Mouse (Mus musculus) embryonic facial prominence, embryonic 15.5 days (tissue): ENCODE measurements around the gene Arrdc5. TPM values are rescaled to one million over a fixed set of nuclear protein-coding genes. Genes with fewer than 3 reads are reported as not detected.

Source experiments
- ATAC-seq: fragments of 200-750 bp; cut with Nextera tagmentation; 2 replicates; pipeline ENCODE4 v1.8.0; 2017; ENCODE audit warnings: low read depth, moderate TSS enrichment; ENCODE audit not compliant: insufficient number of reproducible peaks, low FRiP score, low TSS enrichment
- H3K27ac ChIP-seq: fragments of 300-500 bp; sonication (generic); replicated peaks from 2 replicates; pipeline ENCODE4 v1.5.1; 2015; ENCODE audit warnings: mild to moderate bottlenecking, inconsistent platforms
- H3K27me3 ChIP-seq: fragments of 300-500 bp; sonication (generic); 2 replicates; pipeline ENCODE4 v1.6.1; 2015; ENCODE audit warnings: inconsistent platforms
- H3K36me3 ChIP-seq: fragments of 300-500 bp; sonication (generic); 2 replicates; pipeline ENCODE4 v1.6.1; 2015; ENCODE audit warnings: mild to moderate bottlenecking, inconsistent platforms
- H3K4me1 ChIP-seq: fragments of 300-500 bp; sonication (generic); 2 replicates; pipeline ENCODE4 v1.6.1; 2015; ENCODE audit warnings: inconsistent platforms
- H3K4me2 ChIP-seq: fragments of 300-500 bp; sonication (generic); replicated peaks from 2 replicates; pipeline ENCODE4 v1.6.1; 2015; ENCODE audit warnings: mild to moderate bottlenecking, inconsistent platforms
- H3K4me3 ChIP-seq: fragments of 300-500 bp; sonication (generic); replicated peaks from 2 replicates; pipeline ENCODE4 v1.5.1; 2015; ENCODE audit warnings: mild to moderate bottlenecking, inconsistent platforms
- H3K9ac ChIP-seq: fragments of 300-500 bp; sonication (generic); 2 replicates; pipeline ENCODE4 v1.6.1; 2015; ENCODE audit warnings: inconsistent platforms
- H3K9me3 ChIP-seq: fragments of 300-500 bp; sonication (generic); replicated peaks from 2 replicates; pipeline ENCODE4 v1.6.1; 2016; ENCODE audit warnings: inconsistent platforms
- WGBS: fragments of 180-500 bp; shearing (Covaris S2); methylation state at CpG from one replicate; pipeline ENCODE4 v1.1.7; 2015; 5-methylcytosine and 5-hydroxymethylcytosine counted together
- polyA plus RNA-seq: library from polyadenylated mRNA; unstranded; fragments of >200 nt; fragmentation: Nextera tagmentation; extraction: Ambion mirVana; gene quantifications from 2 replicates; pipeline ENCODE4 v1.2.1, GENCODE M21; 2015

The Arrdc5 gene
- polyA plus RNA-seq, 1 experiment from 2014 or later = not detected

DNA sequence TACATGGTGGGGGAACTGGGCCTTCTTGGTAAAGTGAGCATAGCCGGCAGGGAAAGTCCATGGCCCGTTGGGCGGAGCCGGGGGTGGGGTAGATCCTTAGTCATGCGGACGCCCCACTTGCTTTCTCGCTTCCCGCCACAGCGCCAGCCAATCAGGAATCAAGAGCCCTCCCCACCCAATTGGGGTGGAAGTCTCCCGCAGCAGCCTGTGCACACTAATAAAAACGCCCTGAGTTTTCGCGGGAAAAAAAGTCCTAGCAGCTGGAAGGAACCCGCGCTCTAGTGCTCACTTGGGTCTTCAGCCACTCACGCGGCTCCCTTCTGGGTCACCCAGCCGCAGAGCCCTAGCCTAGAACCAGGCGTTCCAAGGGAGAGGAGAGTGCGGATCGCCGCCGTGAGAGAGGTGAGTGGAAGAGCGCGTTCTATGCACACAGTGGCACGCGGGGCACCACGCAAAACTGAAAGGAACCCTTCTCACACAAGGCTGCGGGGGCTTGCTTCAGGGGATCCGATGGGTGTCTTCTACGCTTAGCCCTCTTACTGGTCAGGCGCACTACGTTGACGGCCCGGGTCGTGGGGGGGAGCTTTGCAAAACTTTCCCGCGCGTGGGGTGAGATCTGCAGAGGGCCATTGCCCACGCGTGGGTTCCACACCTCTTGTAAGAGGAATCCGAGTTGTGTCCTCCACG, 3.2 kb upstream of the Arrdc5 start, which contains the start of gene Uhrf1:
Uhrf1 (plus strand) TSS at position 162 of the 687 bp plus-strand sequence.
- Histone ChIP-seq H3K4me1 (peaks cover 52% of the 10 kb centered on the region), H3K4me3 (peak within 1 kb of the TSS; percentile 77), H3K27ac (peak within 1 kb of the TSS; percentile 89), H3K4me2 (peak within 1 kb of the TSS; percentile 100), H3K9ac (peak within 1 kb of the TSS; percentile 64), H3K36me3 (0 out of 2 replicates have a peak, but pooled peaks cover 5% of the 10 kb centered on the region), H3K9me3 (no peaks in the 10 kb centered on the region), H3K27me3 (no peaks in the 10 kb centered on the region)
- under 1% methylated on average over 43 of the region's 43 CpGs for WGBS
- peak; percentile 79 for ATAC-seq

DNA sequence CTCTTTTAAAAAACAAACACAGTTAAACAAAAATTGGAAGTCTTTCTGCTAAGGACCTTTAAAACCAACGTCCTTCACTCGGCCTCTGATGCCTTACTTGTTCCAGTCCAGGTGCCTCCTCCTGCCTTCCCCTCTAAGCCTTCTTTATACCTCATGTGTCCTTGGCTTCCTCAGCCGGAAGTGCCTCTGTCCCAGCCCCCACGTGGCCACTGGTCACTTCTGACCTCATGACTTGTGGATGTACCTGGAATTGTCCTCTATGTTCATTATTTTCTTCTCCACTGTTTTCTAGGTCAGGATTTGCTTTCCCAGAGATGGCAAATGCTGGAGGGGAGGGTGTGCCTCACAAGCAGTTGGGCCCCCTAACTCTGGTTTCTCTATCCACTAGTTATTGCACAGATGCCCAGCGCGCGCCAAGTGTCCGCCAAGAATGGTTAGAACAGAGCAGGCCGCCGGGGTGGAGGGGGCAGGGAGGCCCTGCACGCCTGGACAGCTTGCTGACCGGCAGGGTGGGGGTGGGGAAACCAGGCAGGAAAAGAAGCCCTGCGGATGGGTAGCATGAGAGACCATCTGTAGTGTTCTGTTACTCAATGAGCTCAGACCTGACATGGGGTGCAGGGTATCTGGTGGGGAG, 2.4 kb upstream of the Arrdc5 start:
- Histone ChIP-seq H3K4me1 (peaks cover 46% of the 10 kb centered on the region), H3K4me2 (peak overlapping the region; percentile 100), H3K9ac (no peak overlapping the region), H3K27ac (no peak overlapping the region), H3K27me3 (no peaks in the 10 kb centered on the region), H3K9me3 (no peaks in the 10 kb centered on the region), H3K4me3 (peak overlapping the region; percentile 77; the same call in 1 of the 2 replicates), H3K36me3 (no peaks in the 10 kb centered on the region)
- ATAC-seq = no peak
- WGBS = 30% methylated on average over 13 of the region's 13 CpGs

DNA sequence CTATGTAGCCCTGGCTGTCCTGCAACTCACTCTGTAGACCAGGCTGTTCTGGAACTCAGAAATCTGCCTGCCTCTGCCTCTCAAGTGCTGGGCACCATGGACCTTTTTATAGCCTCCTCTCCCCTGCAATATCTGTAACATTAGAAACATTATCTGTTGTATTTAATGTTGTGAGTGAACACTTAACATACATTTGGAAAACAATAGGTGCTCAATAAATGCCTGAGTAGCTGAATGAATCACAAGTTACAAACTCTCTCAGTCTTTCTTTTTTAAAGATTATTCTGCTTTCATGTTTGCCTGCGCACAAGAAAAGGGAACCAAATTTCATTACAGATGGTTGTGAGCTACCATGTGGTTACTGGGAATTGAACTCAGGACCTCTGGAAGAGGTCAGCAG, 1.8 kb downstream of the Arrdc5 start:
- Histone ChIP-seq H3K27ac (no peak overlapping the region), H3K27me3 (no peaks in the 10 kb centered on the region), H3K9me3 (no peaks in the 10 kb centered on the region), H3K4me1 (peaks cover 9% of the 10 kb centered on the region), H3K36me3 (no peaks in the 10 kb centered on the region), H3K9ac (no peak overlapping the region), H3K4me2 (no peak overlapping the region), H3K4me3 (no peak overlapping the region)
- 100% methylated on average over 1 of the region's 1 CpGs for WGBS
- ATAC-seq = no peak

DNA sequence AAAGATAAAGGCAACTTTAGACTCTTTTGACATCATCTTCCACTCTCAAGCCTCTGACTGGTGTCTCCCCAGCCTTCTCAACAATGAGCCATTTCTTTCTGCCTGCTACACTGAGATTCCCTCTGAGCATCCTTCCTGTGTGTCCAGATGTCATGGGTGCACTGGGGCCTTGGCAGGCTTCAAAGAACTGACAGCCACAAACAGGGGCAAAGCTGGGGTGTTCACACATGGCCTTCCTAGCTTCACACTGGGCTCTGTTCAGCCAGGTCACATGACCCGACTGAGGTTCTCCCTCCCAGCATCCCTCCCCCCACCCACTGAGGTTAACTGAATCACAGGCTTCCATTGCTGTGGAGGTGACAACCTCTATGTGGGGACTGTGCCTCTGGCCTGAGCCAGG, 3.9 kb downstream of the Arrdc5 start:
- Histone ChIP-seq H3K9me3 (no peaks in the 10 kb centered on the region), H3K27me3 (no peaks in the 10 kb centered on the region), H3K9ac (no peak overlapping the region), H3K36me3 (no peaks in the 10 kb centered on the region), H3K27ac (no peak overlapping the region), H3K4me3 (no peak overlapping the region), H3K4me2 (no peak overlapping the region), H3K4me1 (peaks cover 9% of the 10 kb centered on the region)
- 70% methylated on average over 1 of the region's 1 CpGs for WGBS
- no peak for ATAC-seq

DNA sequence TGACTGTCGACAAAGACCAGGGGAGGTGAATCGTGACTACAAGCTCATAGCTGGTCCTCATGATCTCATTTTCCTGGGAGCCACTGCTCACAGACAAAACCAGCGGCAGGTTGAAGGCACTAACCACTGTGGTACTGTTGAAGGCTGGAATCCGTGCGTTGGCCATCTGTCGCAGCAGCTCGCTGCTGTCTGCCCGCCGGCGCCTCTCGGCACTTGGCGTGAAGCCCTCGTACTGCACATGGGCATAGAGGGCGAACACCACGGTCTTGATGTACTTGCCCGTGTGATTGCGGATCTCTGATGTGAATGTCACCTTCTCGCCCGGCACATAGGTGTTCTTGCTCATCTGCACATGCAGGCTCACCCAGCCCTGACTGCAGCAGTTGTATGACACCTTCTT, 5.8 kb downstream of the Arrdc5 start:
- Histone ChIP-seq H3K27me3 (no peaks in the 10 kb centered on the region), H3K9me3 (no peaks in the 10 kb centered on the region), H3K27ac (no peak overlapping the region), H3K9ac (no peak overlapping the region), H3K36me3 (no peaks in the 10 kb centered on the region), H3K4me1 (peaks cover 22% of the 10 kb centered on the region), H3K4me2 (no peak overlapping the region), H3K4me3 (no peak overlapping the region)
- WGBS = 83% methylated on average over 19 of the region's 19 CpGs
- ATAC-seq = no peak

DNA sequence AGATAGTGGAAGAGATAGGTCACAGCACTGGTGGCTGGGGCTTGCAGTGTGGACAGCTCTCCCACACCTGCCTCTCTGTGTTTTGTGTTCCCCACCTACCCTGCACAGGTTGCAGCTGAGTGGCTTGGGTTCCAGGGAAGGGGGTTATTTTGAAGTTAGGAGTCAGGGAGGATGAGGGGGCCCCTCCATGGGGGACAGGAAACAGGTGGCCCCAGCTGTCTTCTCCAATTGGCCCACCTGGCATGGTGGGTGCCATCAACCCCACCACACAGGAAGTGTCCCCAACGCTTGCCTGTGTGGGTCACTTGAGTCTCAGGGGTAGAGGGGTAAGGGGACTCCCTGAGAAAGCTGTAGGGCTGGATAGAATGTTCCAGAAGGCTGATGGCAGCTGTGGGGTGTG, 6.8 kb downstream of the Arrdc5 start:
- 73% methylated on average over 1 of the region's 1 CpGs for WGBS
- no peak overlapping the region for H3K27ac ChIP-seq
- no peak overlapping the region for H3K4me2 ChIP-seq
- H3K36me3 ChIP-seq = no peaks in the 10 kb centered on the region
- H3K4me1 ChIP-seq = peaks cover 31% of the 10 kb centered on the region
- no peak for ATAC-seq
- no peaks in the 10 kb centered on the region for H3K9me3 ChIP-seq
- H3K27me3 ChIP-seq = no peaks in the 10 kb centered on the region
- H3K9ac ChIP-seq = no peak overlapping the region
- no peak overlapping the region for H3K4me3 ChIP-seq

DNA sequence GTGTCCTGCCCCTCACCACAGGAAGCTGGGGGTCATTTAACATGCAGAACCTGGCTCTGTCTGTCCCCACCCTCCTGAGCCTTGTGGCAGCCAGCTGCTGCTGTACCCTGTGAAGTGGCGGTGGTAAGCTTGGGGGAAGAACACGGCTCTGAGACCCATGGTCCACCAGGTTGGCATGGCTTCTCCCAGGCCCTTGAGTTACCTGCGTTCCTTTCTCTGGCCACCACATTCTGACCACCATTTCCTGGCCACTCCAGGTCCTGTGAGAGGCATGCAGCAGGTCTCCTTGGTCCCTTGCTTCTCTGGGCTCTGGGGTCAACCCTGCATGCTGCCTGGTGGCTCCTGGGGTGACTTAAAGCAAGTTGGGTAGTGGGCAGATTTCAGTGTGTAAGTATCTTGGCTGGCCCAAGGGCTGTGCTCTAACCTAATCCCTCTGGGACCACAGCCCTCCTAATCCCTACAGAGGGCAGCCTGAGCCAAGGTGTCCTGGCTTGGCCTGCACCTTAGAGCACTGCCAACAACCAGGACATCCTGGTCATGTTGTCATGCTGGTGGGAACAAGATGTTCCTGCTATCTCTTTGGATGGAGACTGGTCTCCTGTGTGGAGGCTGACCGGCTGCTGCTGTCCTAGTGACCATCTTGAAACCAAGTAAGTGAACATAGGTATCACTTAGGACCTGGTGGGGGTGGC, 7.4 kb downstream of the Arrdc5 start, which contains the start of gene Plin3:
Plin3 (minus strand) TSS at position 343 of the 692 bp plus-strand sequence.
- no peak within 1 kb of the TSS for H3K4me2 ChIP-seq
- H3K9ac ChIP-seq = no peak within 1 kb of the TSS
- no peaks in the 10 kb centered on the region for H3K9me3 ChIP-seq
- no peak for ATAC-seq
- no peaks in the 10 kb centered on the region for H3K36me3 ChIP-seq
- no peaks in the 10 kb centered on the region for H3K27me3 ChIP-seq
- H3K4me1 ChIP-seq = peaks cover 37% of the 10 kb centered on the region
- H3K4me3 ChIP-seq = no peak within 1 kb of the TSS
- 92% methylated on average over 4 of the region's 4 CpGs for WGBS
- H3K27ac ChIP-seq = peak within 1 kb of the TSS; percentile 97

DNA sequence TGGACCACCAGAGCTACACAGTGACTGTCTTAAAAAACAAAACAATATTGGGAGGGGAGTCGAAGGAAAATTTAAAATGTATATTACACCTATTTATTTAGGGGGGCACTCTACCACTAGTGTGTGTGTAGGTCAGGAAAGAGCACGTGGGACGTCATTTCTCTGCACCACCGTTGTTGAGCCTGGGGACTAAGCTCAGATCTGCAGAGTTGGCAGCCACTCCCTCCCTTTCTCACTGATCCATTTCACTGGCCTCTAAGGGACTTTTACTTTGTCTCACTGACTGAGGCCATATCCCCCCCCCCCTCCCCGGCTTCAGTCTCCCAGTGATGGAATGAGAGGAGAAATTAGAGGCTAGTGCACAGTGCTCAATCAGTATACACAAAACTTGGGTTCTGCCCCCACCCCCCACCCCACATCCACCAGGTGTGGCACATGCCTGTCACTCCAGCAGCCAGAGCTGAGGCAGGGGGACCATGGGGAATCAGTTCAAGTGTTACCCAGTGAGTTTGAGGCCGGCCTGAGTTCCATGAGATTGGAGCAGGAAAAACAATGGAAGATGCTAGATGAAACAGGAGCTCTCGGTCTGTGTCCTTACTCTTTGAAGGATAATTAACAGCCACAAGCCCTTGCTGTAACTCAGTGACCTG, 8.1 kb downstream of the Arrdc5 start:
- Histone ChIP-seq H3K9ac (no peak overlapping the region), H3K27me3 (no peaks in the 10 kb centered on the region), H3K4me1 (peaks cover 43% of the 10 kb centered on the region), H3K27ac (peak overlapping the region; percentile 97), H3K9me3 (no peaks in the 10 kb centered on the region), H3K36me3 (peaks cover 2% of the 10 kb centered on the region), H3K4me2 (no peak overlapping the region), H3K4me3 (no peak overlapping the region)
- 75% methylated on average over 7 of the region's 7 CpGs for WGBS
- no peak for ATAC-seq

DNA sequence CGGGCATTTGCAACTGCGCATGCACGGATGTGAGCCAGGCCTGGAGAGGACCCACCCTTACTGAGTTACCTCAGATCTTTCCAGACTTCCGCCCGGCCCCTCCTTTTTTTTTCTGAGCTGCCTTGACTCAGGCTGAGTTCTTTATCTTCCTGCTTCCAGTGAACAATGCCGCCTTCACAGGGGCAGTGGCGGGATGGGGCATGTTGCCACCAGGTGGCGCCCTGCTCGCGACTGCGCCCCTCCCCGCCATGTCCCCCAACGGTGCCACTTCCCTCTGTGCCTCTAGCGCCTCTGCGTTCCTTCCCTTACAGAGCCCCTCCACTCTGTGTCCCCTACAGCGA, 8.9 kb downstream of the Arrdc5 start:
- peaks cover 10% of the 10 kb centered on the region for H3K36me3 ChIP-seq
- H3K9me3 ChIP-seq = no peaks in the 10 kb centered on the region
- WGBS = under 1% methylated on average over 16 of the region's 16 CpGs
- no peak overlapping the region for H3K9ac ChIP-seq
- ATAC-seq = peak; percentile 89
- H3K27ac ChIP-seq = peak overlapping the region; percentile 97
- peak overlapping the region; percentile 54 for H3K4me3 ChIP-seq
- peaks cover 43% of the 10 kb centered on the region for H3K4me1 ChIP-seq
- H3K4me2 ChIP-seq = peak overlapping the region; percentile 75
- H3K27me3 ChIP-seq = no peaks in the 10 kb centered on the region

DNA sequence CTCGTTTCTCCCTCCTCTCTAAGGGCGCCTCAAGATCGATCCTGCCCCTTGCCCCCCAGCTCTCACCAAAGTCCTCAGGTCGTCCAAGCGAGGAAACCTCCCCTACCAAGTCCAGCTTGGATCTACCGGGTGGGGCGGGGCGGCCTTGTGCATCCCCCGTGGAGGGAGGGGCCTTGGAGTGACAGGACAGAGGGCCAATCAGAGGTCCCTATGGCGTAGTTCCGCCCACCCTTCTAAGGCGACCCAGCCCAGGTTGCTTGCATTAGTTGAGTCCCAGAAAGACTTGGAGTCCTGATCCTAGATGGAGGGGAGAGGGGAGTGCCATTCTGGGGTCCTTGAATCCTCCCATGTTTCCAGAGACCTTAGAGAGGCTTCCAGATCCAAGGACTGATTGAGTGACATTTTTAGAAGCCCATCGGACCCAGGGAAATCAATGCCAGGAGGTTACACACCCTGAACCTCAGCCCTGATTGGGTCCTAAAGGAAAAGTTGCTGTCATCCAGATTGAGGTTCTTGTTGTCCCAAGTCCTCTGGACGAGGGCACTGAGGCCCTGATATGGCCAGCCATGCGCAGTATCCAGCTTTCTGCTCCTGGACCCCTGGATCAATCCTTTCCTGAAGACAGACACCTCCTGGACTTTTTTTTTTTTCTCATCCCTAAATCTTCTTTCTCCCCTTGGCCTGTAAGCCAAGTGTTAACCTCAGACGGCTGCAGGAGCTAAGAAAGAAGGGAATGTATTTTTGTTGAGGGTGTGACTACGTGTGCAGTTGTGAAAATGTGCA, 9.5 kb downstream of the Arrdc5 start:
- H3K4me3 ChIP-seq = peak overlapping the region; percentile 54
- peak overlapping the region; percentile 97 for H3K27ac ChIP-seq
- H3K27me3 ChIP-seq = no peaks in the 10 kb centered on the region
- H3K36me3 ChIP-seq = peaks cover 16% of the 10 kb centered on the region
- peak; percentile 92 for ATAC-seq
- WGBS = under 1% methylated on average over 17 of the region's 17 CpGs
- H3K9ac ChIP-seq = peak overlapping the region; percentile 64
- no peaks in the 10 kb centered on the region for H3K9me3 ChIP-seq
- H3K4me2 ChIP-seq = peak overlapping the region; percentile 75
- H3K4me1 ChIP-seq = peaks cover 43% of the 10 kb centered on the region
